Mouse (Mus musculus) kidney, adult 8-10 months (tissue): ENCODE results near the gene Sgk1.

Experiments used
- DNase-seq, 2 experiments: peaks; one replicate each; pipeline ENCODE4 v3.0.0; 2022

Gene Sgk1

GRCm38 (mm10) chr10:21978421-21978820, 96.4 kb downstream of the Sgk1 start:
- no peak for DNase-seq

- DNase-seq, result no peak
Measured at GRCm38 (mm10) chr10:21979286-21979965, 97.4 kb downstream of the Sgk1 start.

GRCm38 (mm10) chr10:21980780-21981435, 98.9 kb downstream of the Sgk1 start:
- no peak for DNase-seq

GRCm38 (mm10) chr10:21982303-21982702, 100.3 kb downstream of the Sgk1 start:
- no peak for DNase-seq

GRCm38 (mm10) chr10:21988489-21988888, 106.5 kb downstream of the Sgk1 start:
- no peak for DNase-seq

- peak; percentile 85 to 95 for DNase-seq
Measured at GRCm38 (mm10) chr10:21991351-21991840, 109.4 kb downstream of the Sgk1 start.

- peak; percentile 39 to 48 for DNase-seq
Measured at GRCm38 (mm10) chr10:21991986-21992833, 110.2 kb downstream of the Sgk1 start.

GRCm38 (mm10) chr10:21992834-21993514, 111.0 kb downstream of the Sgk1 start:
- DNase-seq, result peak; percentile 83 to 86

- DNase-seq, result peak; percentile 68 to 71
Measured at GRCm38 (mm10) chr10:21993515-21994373, 111.8 kb downstream of the Sgk1 start.

- peak; percentile 98 for DNase-seq
Measured at GRCm38 (mm10) chr10:21994431-21994914, 112.5 kb downstream of the Sgk1 start.

- DNase-seq, result peak; percentile 60 to 71
Measured at GRCm38 (mm10) chr10:21995221-21995620, 113.2 kb downstream of the Sgk1 start.

- DNase-seq, result peak; percentile 70 to 91
Measured at GRCm38 (mm10) chr10:21995661-21996308, 113.8 kb downstream of the Sgk1 start.

- no peak for DNase-seq
Measured at GRCm38 (mm10) chr10:21996660-21997447, 114.9 kb downstream of the Sgk1 start.

- peak in 1 of 2 experiments; percentile 16 for DNase-seq
Measured at GRCm38 (mm10) chr10:21997550-21998204, 115.7 kb downstream of the Sgk1 start.

GRCm38 (mm10) chr10:21998503-21999180, 116.7 kb downstream of the Sgk1 start:
- DNase-seq, result peak in 1 of 2 experiments; percentile 11

- DNase-seq, result peak; percentile 26 to 48
Measured at GRCm38 (mm10) chr10:22000491-22001306, 118.7 kb downstream of the Sgk1 start.

- DNase-seq, result no peak
Measured at GRCm38 (mm10) chr10:22001621-22002020, 119.6 kb downstream of the Sgk1 start.

GRCm38 (mm10) chr10:22004763-22005162, 122.8 kb downstream of the Sgk1 start:
- DNase-seq, result no peak
